Mouse (Mus musculus): ENCODE results near the gene Vmn1r200. TPM values are rescaled to one million over a fixed set of nuclear protein-coding genes. Genes with fewer than 3 reads are reported as not detected.

Gene Vmn1r200
- not detected in 2 replicates for polyA plus RNA-seq (2015; fragmentation: Nextera tagmentation; extraction: Ambion mirVana)

GRCm38 (mm10) chr13:22390073-22390472 is at the start of gene Vmn1r200:
TSS of gene Vmn1r200 (plus strand) at chr13:22390373.

GRCm38 (mm10) chr13:22350064-22350463 is 40.1 kb upstream of the Vmn1r200 start, which contains the start of gene Vmn1r198:
TSS of gene Vmn1r198 (plus strand) at chr13:22350364.

GRCm38 (mm10) chr13:22379518-22379917 is 10.7 kb upstream of the Vmn1r200 start, which contains the start of gene Vmn1r199:
TSS of gene Vmn1r199 (plus strand) at chr13:22379818.

Other genes with a start within 250 kb of the Vmn1r200 start
- not detected in 2 replicates for gene Vmn1r191, start 206.4 kb upstream of the Vmn1r200 start, polyA plus RNA-seq (2015; fragmentation: Nextera tagmentation; extraction: Ambion mirVana)
- gene Vmn1r192, start 199.2 kb upstream of the Vmn1r200 start, polyA plus RNA-seq (2015; fragmentation: Nextera tagmentation; extraction: Ambion mirVana), result not detected in 2 replicates
- not detected in 2 replicates for gene Vmn1r193, start 167.2 kb upstream of the Vmn1r200 start, polyA plus RNA-seq (2015; fragmentation: Nextera tagmentation; extraction: Ambion mirVana)
- not detected in 2 replicates for gene Vmn1r194, start 146.2 kb upstream of the Vmn1r200 start, polyA plus RNA-seq (2015; fragmentation: Nextera tagmentation; extraction: Ambion mirVana)
- not detected in 2 replicates for gene Vmn1r195, start 119.9 kb upstream of the Vmn1r200 start, polyA plus RNA-seq (2015; fragmentation: Nextera tagmentation; extraction: Ambion mirVana)
- not detected in 2 replicates for gene Vmn1r196, start 100.5 kb upstream of the Vmn1r200 start, polyA plus RNA-seq (2015; fragmentation: Nextera tagmentation; extraction: Ambion mirVana)
- gene Vmn1r197, start 65.8 kb upstream of the Vmn1r200 start, polyA plus RNA-seq (2015; fragmentation: Nextera tagmentation; extraction: Ambion mirVana), result not detected in 2 replicates
- not detected in 2 replicates for gene Vmn1r198, start 40.0 kb upstream of the Vmn1r200 start, polyA plus RNA-seq (2015; fragmentation: Nextera tagmentation; extraction: Ambion mirVana)
- gene Vmn1r199, start 10.6 kb upstream of the Vmn1r200 start, polyA plus RNA-seq (2015; fragmentation: Nextera tagmentation; extraction: Ambion mirVana), result not detected in 2 replicates
- gene Vmn1r201, start 81.5 kb downstream of the Vmn1r200 start, polyA plus RNA-seq (2015; fragmentation: Nextera tagmentation; extraction: Ambion mirVana), result not detected in 2 replicates
- gene Vmn1r202, start 115.0 kb downstream of the Vmn1r200 start, polyA plus RNA-seq (2015; fragmentation: Nextera tagmentation; extraction: Ambion mirVana), result not detected in 2 replicates
- not detected in 2 replicates for gene Vmn1r203, start 127.7 kb downstream of the Vmn1r200 start, polyA plus RNA-seq (2015; fragmentation: Nextera tagmentation; extraction: Ambion mirVana)
- not detected in 2 replicates for gene Vmn1r204, start 162.8 kb downstream of the Vmn1r200 start, polyA plus RNA-seq (2015; fragmentation: Nextera tagmentation; extraction: Ambion mirVana)
- not detected in 2 replicates for gene Vmn1r205, start 202.6 kb downstream of the Vmn1r200 start, polyA plus RNA-seq (2015; fragmentation: Nextera tagmentation; extraction: Ambion mirVana)
- gene Vmn1r206, start 233.9 kb downstream of the Vmn1r200 start, polyA plus RNA-seq (2015; fragmentation: Nextera tagmentation; extraction: Ambion mirVana), result not detected in 2 replicates

Measured in adrenal gland, postnatal 0 days (tissue).